ENCODE assay signal across 8 mouse cellular contexts in the genomic region with DNA sequence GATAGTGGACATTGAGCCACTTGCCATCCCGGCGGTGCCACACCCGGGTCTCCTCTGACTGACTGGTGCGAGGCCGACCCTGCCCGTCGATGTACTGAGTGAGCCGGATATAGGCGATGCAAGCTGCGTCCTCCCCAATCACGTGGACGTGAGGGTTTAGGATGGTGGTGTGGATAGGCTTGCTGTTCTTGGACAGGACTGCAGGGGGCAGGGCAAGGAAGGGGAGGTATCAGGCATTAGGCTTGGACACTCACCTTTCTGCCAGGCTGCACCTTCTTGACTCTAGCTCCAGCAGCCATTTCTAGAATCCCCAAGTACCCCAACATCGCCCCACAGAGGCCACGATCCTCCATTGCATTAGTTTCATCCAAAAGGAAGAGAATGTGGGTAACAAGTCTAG. TPM values are rescaled to one million over a fixed set of nuclear protein-coding genes. Genes with fewer than 3 reads are reported as not detected.
A peak's percentile ranks its signal among the peaks of the same experiment; 100 is the strongest.
DNase-seq lines count a peak whose midpoint lies in the region; ATAC-seq and TF ChIP-seq lines count a peak whose summit lies in the region.

No protein-coding gene starts in this region.

- H3K9me3 ChIP-seq in embryonic facial prominence, embryonic 11.5 days (replicated peaks; ENCODE audit: control insufficient read depth, low read length): no peaks in the 10 kb centered on the region
- no peaks in the 10 kb centered on the region for H3K9me3 ChIP-seq in lung, embryonic 14.5 days (ENCODE audit: low read depth, low read length)

- 49% methylated on average over 14 of the region's 14 CpGs for WGBS in embryonic facial prominence, embryonic 11.5 days
- 34% methylated on average over 14 of the region's 14 CpGs for WGBS in lung, embryonic 14.5 days
- WGBS in spleen, adult 2 months: 51% methylated on average over 14 of the region's 14 CpGs

- peaks cover 2% of the 10 kb centered on the region for H3K36me3 ChIP-seq in embryonic facial prominence, embryonic 11.5 days (replicated peaks; ENCODE audit: control insufficient read depth, insufficient read depth, low read depth, low read length)
- H3K36me3 ChIP-seq in lung, embryonic 14.5 days (ENCODE audit: insufficient read depth): peaks cover 71% of the 10 kb centered on the region
- H3K36me3 ChIP-seq in spleen, adult 2 months (ENCODE audit: control insufficient read depth, insufficient read depth, low read length): peaks cover 7% of the 10 kb centered on the region

- H3K27ac ChIP-seq in embryonic facial prominence, embryonic 11.5 days (replicated peaks; ENCODE audit: low read depth, low read length): no peak overlapping the region
- H3K27ac ChIP-seq in lung, embryonic 14.5 days (ENCODE audit: low read depth): no peak overlapping the region
- no peak overlapping the region for H3K27ac ChIP-seq in spleen, adult 2 months (ENCODE audit: insufficient read depth, low read length)

- peak; percentile 63 to 79 for DNase-seq in adrenal gland, adult (ENCODE audit: inconsistent age in 2 of 2, low spot score in 1 of 2)
- no peak for DNase-seq in adrenal gland, postnatal 4 days (ENCODE audit: low spot score in 2 of 2)
- DNase-seq in urinary bladder, adult 18-20 months (ENCODE audit: low spot score in 2 of 2): peak; percentile 46 to 64
- no peak for DNase-seq in urinary bladder, adult 2 months (ENCODE audit: low spot score)
- DNase-seq in embryonic facial prominence, embryonic 11.5 days (ENCODE audit: low spot score): peak; percentile 50
- DNase-seq in induced T-regulatory cell, adult 2 months (ENCODE audit: low read depth): peak; percentile 56
- DNase-seq in lung, embryonic 14.5 days: peak; percentile 50
- peak in 1 of 2 experiments; percentile 39 for DNase-seq in spleen, adult 2 months (ENCODE audit: low read depth in 1 of 2, low spot score in 2 of 2)

- no peak overlapping the region for H3K4me2 ChIP-seq in embryonic facial prominence, embryonic 11.5 days (ENCODE audit: low read depth, low read length)
- H3K4me2 ChIP-seq in lung, embryonic 14.5 days: no peak overlapping the region

- no peak for TF ChIP-seq POLR2A in spleen, adult 2 months (IDR thresholded peaks at IDR 0.05; ENCODE audit: low read depth, low read length)

- TF ChIP-seq CTCF in lung, embryonic 14.5 days (IDR thresholded peaks at IDR 0.05; ENCODE audit: low read depth): peak; percentile 83
- peak; percentile 33; the same call in 1 of the 2 replicates for TF ChIP-seq CTCF in spleen, adult 2 months (IDR thresholded peaks at IDR 0.05; ENCODE audit: extremely low read depth, insufficient read depth, insufficient read length, insufficient replicate concordance)

- H3K4me3 ChIP-seq in embryonic facial prominence, embryonic 11.5 days (ENCODE audit: low read depth, low read length): no peak overlapping the region
- no peak overlapping the region for H3K4me3 ChIP-seq in lung, embryonic 14.5 days (ENCODE audit: low read depth, low read length)
- no peak overlapping the region for H3K4me3 ChIP-seq in spleen, adult 2 months (ENCODE audit: extremely low read depth, insufficient read depth, insufficient read length)

- H3K9ac ChIP-seq in embryonic facial prominence, embryonic 11.5 days (replicated peaks; ENCODE audit: low read length): no peak overlapping the region
- H3K9ac ChIP-seq in lung, embryonic 14.5 days: no peak overlapping the region

- ATAC-seq in embryonic facial prominence, embryonic 11.5 days (replicated peaks; ENCODE audit: insufficient number of reproducible peaks, low FRiP score, low TSS enrichment, low read depth): no peak
- no peak for ATAC-seq in lung, embryonic 14.5 days (ENCODE audit: insufficient read depth)

- H3K4me1 ChIP-seq in embryonic facial prominence, embryonic 11.5 days (ENCODE audit: control insufficient read depth, insufficient read depth, low read length): no peaks in the 10 kb centered on the region
- peaks cover 4% of the 10 kb centered on the region; the same call in 1 of the 2 replicates for H3K4me1 ChIP-seq in lung, embryonic 14.5 days (ENCODE audit: insufficient read depth)
- H3K4me1 ChIP-seq in spleen, adult 2 months (ENCODE audit: control insufficient read depth, insufficient read depth, insufficient read length): peaks cover 3% of the 10 kb centered on the region; the same call in 1 of the 2 replicates

- no peaks in the 10 kb centered on the region for H3K27me3 ChIP-seq in embryonic facial prominence, embryonic 11.5 days (ENCODE audit: control insufficient read depth, insufficient read depth, low read length)
- H3K27me3 ChIP-seq in lung, embryonic 14.5 days (ENCODE audit: insufficient read depth, low read length): no peaks in the 10 kb centered on the region
- H3K27me3 ChIP-seq in spleen, adult 2 months (ENCODE audit: control insufficient read depth, insufficient read depth, low read length): no peaks in the 10 kb centered on the region

RNA-seq across cellular contexts. Expression of a gene that starts 2.9 kb away (rescaled TPM):
- total RNA-seq in adrenal gland, postnatal 4 days (2021): 10 to 100 TPM; 46.4 to 49.0 TPM
- polyA plus RNA-seq in urinary bladder, adult 2 months (2012; rRNA removed): 33.1 and 36.6 TPM in 2 replicates
- 23.3 and 24.5 TPM in 2 replicates for polyA plus RNA-seq in embryonic facial prominence, embryonic 11.5 days (2014; fragmentation: Nextera tagmentation; extraction: Ambion mirVana)
- polyA plus RNA-seq in lung, embryonic 14.5 days (2014; fragmentation: Nextera tagmentation; extraction: Ambion mirVana): 32.4 and 35.6 TPM in 2 replicates
- 41.6 and 43.2 TPM in 2 replicates for polyA plus RNA-seq in spleen, adult 2 months (2012; rRNA removed)

RNA-seq across cellular contexts. Expression of a gene that starts 30.0 kb away (rescaled TPM):
- 100 to 1,000 TPM; 136 to 151 TPM for total RNA-seq in adrenal gland, postnatal 4 days (2021)
- polyA plus RNA-seq in urinary bladder, adult 2 months (2012; rRNA removed): 120 and 121 TPM in 2 replicates
- 21.6 and 24.3 TPM in 2 replicates for polyA plus RNA-seq in embryonic facial prominence, embryonic 11.5 days (2014; fragmentation: Nextera tagmentation; extraction: Ambion mirVana)
- 29.9 and 37.3 TPM in 2 replicates for polyA plus RNA-seq in lung, embryonic 14.5 days (2014; fragmentation: Nextera tagmentation; extraction: Ambion mirVana)
- 177 and 225 TPM in 2 replicates for polyA plus RNA-seq in spleen, adult 2 months (2012; rRNA removed)

RNA-seq across cellular contexts. Expression of a gene that starts 34.5 kb away (rescaled TPM):
- total RNA-seq in adrenal gland, postnatal 4 days (2021): 10 to 100 TPM; 76.1 to 88.5 TPM
- 90.7 and 97.2 TPM in 2 replicates for polyA plus RNA-seq in urinary bladder, adult 2 months (2012; rRNA removed)
- 254 and 257 TPM in 2 replicates for polyA plus RNA-seq in embryonic facial prominence, embryonic 11.5 days (2014; fragmentation: Nextera tagmentation; extraction: Ambion mirVana)
- polyA plus RNA-seq in lung, embryonic 14.5 days (2014; fragmentation: Nextera tagmentation; extraction: Ambion mirVana): 224 and 227 TPM in 2 replicates
- 12.6 and 15.5 TPM in 2 replicates for polyA plus RNA-seq in spleen, adult 2 months (2012; rRNA removed)

RNA-seq across cellular contexts. Expression of a gene that starts 42.5 kb away (rescaled TPM):
- total RNA-seq in adrenal gland, postnatal 4 days (2021): 10 to 100 TPM; 25.9 to 26.1 TPM
- polyA plus RNA-seq in urinary bladder, adult 2 months (2012; rRNA removed): 17.1 and 17.2 TPM in 2 replicates
- polyA plus RNA-seq in embryonic facial prominence, embryonic 11.5 days (2014; fragmentation: Nextera tagmentation; extraction: Ambion mirVana): 19.9 and 21.0 TPM in 2 replicates
- 29.2 and 30.2 TPM in 2 replicates for polyA plus RNA-seq in lung, embryonic 14.5 days (2014; fragmentation: Nextera tagmentation; extraction: Ambion mirVana)
- polyA plus RNA-seq in spleen, adult 2 months (2012; rRNA removed): 10.5 and 20.8 TPM in 2 replicates

RNA-seq across cellular contexts. Expression of a gene that starts 56.6 kb away (rescaled TPM):
- total RNA-seq in adrenal gland, postnatal 4 days (2021): 10 to 100 TPM; 77.3 to 87.2 TPM
- polyA plus RNA-seq in urinary bladder, adult 2 months (2012; rRNA removed): 134 and 139 TPM in 2 replicates
- 47.1 and 58.4 TPM in 2 replicates for polyA plus RNA-seq in embryonic facial prominence, embryonic 11.5 days (2014; fragmentation: Nextera tagmentation; extraction: Ambion mirVana)
- 46.3 and 46.6 TPM in 2 replicates for polyA plus RNA-seq in lung, embryonic 14.5 days (2014; fragmentation: Nextera tagmentation; extraction: Ambion mirVana)
- polyA plus RNA-seq in spleen, adult 2 months (2012; rRNA removed): 15.7 and 15.8 TPM in 2 replicates

Comparison
In these comparisons a context has a peak if more than half of its experiments do, and no peak if none do; other contexts are left out.
1. DNase-seq: peak in adrenal gland, adult (2 of 2), urinary bladder, adult 18-20 months (2 of 2), embryonic facial prominence, embryonic 11.5 days (single experiment), induced T-regulatory cell, adult 2 months (single experiment) and lung, embryonic 14.5 days (single experiment); none in adrenal gland, postnatal 4 days (0 of 2) and urinary bladder, adult 2 months (single experiment).